Mouse (Mus musculus) spleen, adult 2 months (tissue): Measurements from ENCODE around the gene Kcnip3.

Source experiments
- CTCF ChIP-seq: fragments of 200-500 bp; IDR thresholded peaks from 2 replicates; pipeline ENCODE4 v1.5.1; 2011; ENCODE audit warnings: mild to moderate bottlenecking, inconsistent platforms; ENCODE audit not compliant: insufficient read depth, insufficient read length, insufficient replicate concordance; ENCODE audit errors: extremely low read depth
- POLR2A ChIP-seq: fragments of 200-500 bp; IDR thresholded peaks from 2 replicates; pipeline ENCODE4 v1.6.1; 2011; ENCODE audit warnings: low read depth, low read length, inconsistent platforms

DNA sequence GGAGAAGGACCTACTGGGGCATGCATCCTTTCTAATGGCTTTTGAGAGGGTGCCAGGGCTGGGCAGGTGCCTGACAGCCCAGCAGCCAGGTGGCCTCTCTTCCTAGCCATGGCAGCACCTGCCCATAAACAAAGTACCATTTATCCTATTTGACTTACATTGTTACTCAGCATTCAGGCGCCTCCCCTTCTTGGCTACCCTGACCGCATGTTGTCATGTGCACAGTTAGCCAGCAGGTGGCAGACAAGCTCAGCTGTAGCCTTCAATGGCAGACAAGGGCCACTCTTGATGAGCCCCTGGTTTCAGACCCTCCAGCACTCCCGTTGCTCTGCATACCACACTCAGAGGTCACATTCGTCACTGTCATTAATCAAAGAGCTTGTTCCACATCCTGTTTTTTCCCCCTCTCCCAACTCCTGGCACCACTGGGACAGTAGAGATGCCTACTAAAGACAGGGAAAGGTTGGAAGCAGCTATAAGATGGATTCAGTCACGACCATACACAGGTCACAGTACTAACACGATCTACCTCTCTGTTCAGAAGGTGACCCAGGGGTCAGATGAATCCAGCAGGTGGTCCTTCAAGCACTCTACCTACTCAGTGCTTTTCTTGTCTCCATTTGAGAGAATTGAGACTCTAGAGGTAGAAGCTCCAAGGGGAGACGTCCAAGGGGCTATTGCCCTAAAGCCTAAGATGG lies 14.7 kb downstream of the Kcnip3 start:
- TF ChIP-seq POLR2A, result no peak
- peak; percentile 81; the same call in 1 of the 2 replicates for TF ChIP-seq CTCF
